Mouse (Mus musculus) left cerebral cortex, postnatal 14 days (tissue): ENCODE measurements around the gene Cd209b. TPM values are rescaled to one million over a fixed set of nuclear protein-coding genes. Genes with fewer than 3 reads are reported as not detected.

Experiments
- DNase-seq, 2 experiments: peaks; one replicate each; pipeline ENCODE4 v3.0.0; 2021 to 2022; ENCODE audit warnings: low spot score in 2 of 2, mixed read lengths in 1 of 2
- intact Hi-C: fragments of 180-260 bp; cut with DNase I; formaldehyde crosslinking; loops from one replicate; pipeline ENCODE4 v1.15.1; 2025
- long read RNA-seq, 2 experiments: library from polyadenylated mRNA; stranded (forward); transcript quantifications; one replicate each; pipeline ENCODE4 v2.0.0; 2021
- total RNA-seq, 2 experiments: library from RNA; stranded (reverse); gene quantifications; 2 replicates each; pipeline ENCODE4 v1.2.3; 2021

Gene Cd209b
- under 1 TPM; 0.24 to 0.74 TPM for total RNA-seq
- long read RNA-seq, experiment 1, partial matches to known transcripts = 0 of 1 reads
- long read RNA-seq, experiment 1, other reads (novel, unspliced or antisense) = 0 of 1 reads
- long read RNA-seq, experiment 2, partial matches to known transcripts = 0 of 3 reads
- long read RNA-seq, experiment 2, other reads (novel, unspliced or antisense) = 0 of 3 reads

GRCm38 (mm10) chr8:3926744-3927143, at the start of gene Cd209b:
TSS of gene Cd209b (minus strand) at chr8:3926844.
- DNase-seq = no peak
- intact Hi-C loops = no loop called here

GRCm38 (mm10) chr8:3956037-3956436, 29.4 kb upstream of the Cd209b start:
- intact Hi-C loops = loop anchor here (5.0 kb wide), 1 partner anchor 239 kb away; no protein-coding TSS in a partner anchor
- DNase-seq = peak; percentile 2 to 3

- intact Hi-C loops = loop anchor here (5.0 kb wide), 1 partner anchor 237 kb away; no protein-coding TSS in a partner anchor
- DNase-seq = no peak
Observed at GRCm38 (mm10) chr8:3954646-3955045, 28.0 kb upstream of the Cd209b start, which contains the start of gene Cd209c. TSS of gene Cd209c (minus strand) at chr8:3954746.

- intact Hi-C loops = no loop called here
- DNase-seq = no peak
Observed at GRCm38 (mm10) chr8:3940023-3940422, 13.4 kb upstream of the Cd209b start.

- intact Hi-C loops = no loop called here
Observed at GRCm38 (mm10) chr8:3878455-3878854, 48.2 kb downstream of the Cd209b start, which contains the start of gene Cd209d. TSS of gene Cd209d (minus strand) at chr8:3878555.

GRCm38 (mm10) chr8:3876121-3876520, 50.5 kb downstream of the Cd209b start:
- DNase-seq = no peak
- intact Hi-C loops = no loop called here

More at GRCm38 (mm10) chr8:3878455-3878854, 48.2 kb downstream of the Cd209b start, which contains the start of gene Cd209d:
- DNase-seq = no peak

Other genes starting within 250 kb of the Cd209b start
- gene Fcer2a, start 232.7 kb downstream of the Cd209b start, total RNA-seq = not detected
- not detected for gene Clec4g, start 206.2 kb downstream of the Cd209b start, total RNA-seq
- not detected for gene Cd209a, start 177.9 kb downstream of the Cd209b start, total RNA-seq
- gene Cd209e, start 72.5 kb downstream of the Cd209b start, total RNA-seq = not detected
- not detected for gene Cd209d, start 48.3 kb downstream of the Cd209b start, total RNA-seq
- under 1 TPM in 1 of 2 experiments, not detected in 1; 0.31 TPM for gene Cd209c, start 27.9 kb upstream of the Cd209b start, total RNA-seq
- gene Cd209f, start 179.0 kb upstream of the Cd209b start, total RNA-seq = under 1 TPM; 0.35 to 0.53 TPM
- not detected for gene Cd209g, start 207.3 kb upstream of the Cd209b start, total RNA-seq
- gene Evi5l, start 239.7 kb upstream of the Cd209b start, total RNA-seq = 100 to 1,000 TPM; 111 to 115 TPM